Mouse (Mus musculus): ENCODE measurements around the gene Cdkal1. TPM values are rescaled to one million over a fixed set of nuclear protein-coding genes. Genes with fewer than 3 reads are reported as not detected.

The Cdkal1 gene
- polyA plus RNA-seq, 1 experiment: 4.4 TPM

- H3K36me3 ChIP-seq (ENCODE audit: control insufficient read depth, insufficient read depth, low read length): no peaks in the 10 kb centered on the region
- TF ChIP-seq POLR2A (IDR thresholded peaks at IDR 0.05; ENCODE audit: low read depth, low read length) (no peak), CTCF (conservative IDR thresholded peaks at IDR 0.05; ENCODE audit: insufficient read depth, insufficient read length, low read depth, low read length) (no peak)
- H3K27ac ChIP-seq (ENCODE audit: insufficient read depth, low read depth, low read length): no peak overlapping the region; the same call in 1 of the 2 replicates
- peak; percentile 83 for DNase-seq
- 76% methylated on average over 7 of the region's 7 CpGs for WGBS
- no peaks in the 10 kb centered on the region for H3K27me3 ChIP-seq (replicated peaks; ENCODE audit: control insufficient read depth, insufficient read depth, low read length)
- peaks cover 7% of the 10 kb centered on the region; the same call in 1 of the 2 replicates for H3K4me1 ChIP-seq (ENCODE audit: control insufficient read depth, insufficient read depth, low read length)
- H3K4me3 ChIP-seq (ENCODE audit: insufficient read depth, low read depth, low read length): no peak overlapping the region
Observed at GRCm38 (mm10) chr13:29627438-29628124, 227.9 kb downstream of the Cdkal1 start.

GRCm38 (mm10) chr13:29624929-29625328 lies 230.5 kb downstream of the Cdkal1 start:
- H3K27ac ChIP-seq (ENCODE audit: insufficient read depth, low read depth, low read length): no peak overlapping the region
- H3K27me3 ChIP-seq (replicated peaks; ENCODE audit: control insufficient read depth, insufficient read depth, low read length): no peaks in the 10 kb centered on the region
- no peaks in the 10 kb centered on the region for H3K36me3 ChIP-seq (ENCODE audit: control insufficient read depth, insufficient read depth, low read length)
- peaks cover 10% of the 10 kb centered on the region; the same call in 1 of the 2 replicates for H3K4me1 ChIP-seq (ENCODE audit: control insufficient read depth, insufficient read depth, low read length)
- no peak for DNase-seq
- H3K4me3 ChIP-seq (ENCODE audit: insufficient read depth, low read depth, low read length): no peak overlapping the region
- WGBS: 76% methylated on average over 1 of the region's 1 CpGs
- TF ChIP-seq CTCF (conservative IDR thresholded peaks at IDR 0.05; ENCODE audit: insufficient read depth, insufficient read length, low read depth, low read length) (no peak), POLR2A (IDR thresholded peaks at IDR 0.05; ENCODE audit: low read depth, low read length) (no peak)

GRCm38 (mm10) chr13:29623636-29624239 lies 231.7 kb downstream of the Cdkal1 start:
- H3K27me3 ChIP-seq (replicated peaks; ENCODE audit: control insufficient read depth, insufficient read depth, low read length): no peaks in the 10 kb centered on the region
- no peak overlapping the region for H3K27ac ChIP-seq (ENCODE audit: insufficient read depth, low read depth, low read length)
- 81% methylated on average over 1 of the region's 1 CpGs for WGBS
- no peak for TF ChIP-seq POLR2A (IDR thresholded peaks at IDR 0.05; ENCODE audit: low read depth, low read length)
- no peak for TF ChIP-seq CTCF (conservative IDR thresholded peaks at IDR 0.05; ENCODE audit: insufficient read depth, insufficient read length, low read depth, low read length)
- no peak overlapping the region for H3K4me3 ChIP-seq (ENCODE audit: insufficient read depth, low read depth, low read length)
- DNase-seq: no peak
- H3K36me3 ChIP-seq (ENCODE audit: control insufficient read depth, insufficient read depth, low read length): no peaks in the 10 kb centered on the region
- peaks cover 12% of the 10 kb centered on the region; the same call in 1 of the 2 replicates for H3K4me1 ChIP-seq (ENCODE audit: control insufficient read depth, insufficient read depth, low read length)

- H3K36me3 ChIP-seq (ENCODE audit: control insufficient read depth, insufficient read depth, low read length): no peaks in the 10 kb centered on the region
- 82% methylated on average over 7 of the region's 7 CpGs for WGBS
- peaks cover 5% of the 10 kb centered on the region; the same call in 1 of the 2 replicates for H3K4me1 ChIP-seq (ENCODE audit: control insufficient read depth, insufficient read depth, low read length)
- TF ChIP-seq CTCF (conservative IDR thresholded peaks at IDR 0.05; ENCODE audit: insufficient read depth, insufficient read length, low read depth, low read length): no peak
- no peak for TF ChIP-seq POLR2A (IDR thresholded peaks at IDR 0.05; ENCODE audit: low read depth, low read length)
- DNase-seq: no peak
- H3K27ac ChIP-seq (ENCODE audit: insufficient read depth, low read depth, low read length): no peak overlapping the region
- H3K27me3 ChIP-seq (replicated peaks; ENCODE audit: control insufficient read depth, insufficient read depth, low read length): no peaks in the 10 kb centered on the region
- H3K4me3 ChIP-seq (ENCODE audit: insufficient read depth, low read depth, low read length): no peak overlapping the region
Observed at GRCm38 (mm10) chr13:29621881-29622280, 233.6 kb downstream of the Cdkal1 start.

GRCm38 (mm10) chr13:29621363-29621762 lies 234.1 kb downstream of the Cdkal1 start:
- H3K4me3 ChIP-seq (ENCODE audit: insufficient read depth, low read depth, low read length): no peak overlapping the region
- H3K27ac ChIP-seq (ENCODE audit: insufficient read depth, low read depth, low read length): no peak overlapping the region
- H3K4me1 ChIP-seq (ENCODE audit: control insufficient read depth, insufficient read depth, low read length): peaks cover 5% of the 10 kb centered on the region; the same call in 1 of the 2 replicates
- WGBS: 97% methylated on average over 1 of the region's 1 CpGs
- no peak for DNase-seq
- H3K36me3 ChIP-seq (ENCODE audit: control insufficient read depth, insufficient read depth, low read length): no peaks in the 10 kb centered on the region
- TF ChIP-seq CTCF (conservative IDR thresholded peaks at IDR 0.05; ENCODE audit: insufficient read depth, insufficient read length, low read depth, low read length) (no peak), POLR2A (IDR thresholded peaks at IDR 0.05; ENCODE audit: low read depth, low read length) (no peak)
- H3K27me3 ChIP-seq (replicated peaks; ENCODE audit: control insufficient read depth, insufficient read depth, low read length): no peaks in the 10 kb centered on the region

GRCm38 (mm10) chr13:29620826-29621225 lies 234.6 kb downstream of the Cdkal1 start:
- no peak overlapping the region for H3K4me3 ChIP-seq (ENCODE audit: insufficient read depth, low read depth, low read length)
- no peak for TF ChIP-seq POLR2A (IDR thresholded peaks at IDR 0.05; ENCODE audit: low read depth, low read length)
- TF ChIP-seq CTCF (conservative IDR thresholded peaks at IDR 0.05; ENCODE audit: insufficient read depth, insufficient read length, low read depth, low read length): no peak
- peaks cover 5% of the 10 kb centered on the region; the same call in 1 of the 2 replicates for H3K4me1 ChIP-seq (ENCODE audit: control insufficient read depth, insufficient read depth, low read length)
- DNase-seq: no peak
- H3K27ac ChIP-seq (ENCODE audit: insufficient read depth, low read depth, low read length): no peak overlapping the region
- H3K36me3 ChIP-seq (ENCODE audit: control insufficient read depth, insufficient read depth, low read length): no peaks in the 10 kb centered on the region
- H3K27me3 ChIP-seq (replicated peaks; ENCODE audit: control insufficient read depth, insufficient read depth, low read length): no peaks in the 10 kb centered on the region
- WGBS: 98% methylated on average over 7 of the region's 7 CpGs

- no peak overlapping the region for H3K4me3 ChIP-seq (ENCODE audit: insufficient read depth, low read depth, low read length)
- DNase-seq: no peak
- WGBS: 93% methylated on average over 3 of the region's 3 CpGs
- no peak for TF ChIP-seq CTCF (conservative IDR thresholded peaks at IDR 0.05; ENCODE audit: insufficient read depth, insufficient read length, low read depth, low read length)
- no peak for TF ChIP-seq POLR2A (IDR thresholded peaks at IDR 0.05; ENCODE audit: low read depth, low read length)
- no peaks in the 10 kb centered on the region for H3K36me3 ChIP-seq (ENCODE audit: control insufficient read depth, insufficient read depth, low read length)
- H3K27ac ChIP-seq (ENCODE audit: insufficient read depth, low read depth, low read length): no peak overlapping the region
- no peaks in the 10 kb centered on the region for H3K27me3 ChIP-seq (replicated peaks; ENCODE audit: control insufficient read depth, insufficient read depth, low read length)
- peaks cover 5% of the 10 kb centered on the region; the same call in 1 of the 2 replicates for H3K4me1 ChIP-seq (ENCODE audit: control insufficient read depth, insufficient read depth, low read length)
Observed at GRCm38 (mm10) chr13:29616654-29617171, 238.8 kb downstream of the Cdkal1 start.
